Mouse (Mus musculus): ENCODE results near the gene Tmem258. TPM values are rescaled to one million over a fixed set of nuclear protein-coding genes. Genes with fewer than 3 reads are reported as not detected.
"Not testable (repeated sequence)": the region's sequence is repeated elsewhere in the genome, so short reads cannot be mapped to it uniquely, and the experiment has no call there.

Tmem258 gene
- 389 TPM in 2 replicates for polyA plus RNA-seq (2016; fragmentation: Nextera tagmentation; extraction: Ambion mirVana)

- Histone ChIP-seq H3K27me3 (replicated peaks) (no peaks in the 10 kb centered on the region), H3K9ac (peak within 1 kb of the TSS; percentile 95), H3K4me2 (peak within 1 kb of the TSS; percentile 81), H3K4me1 (replicated peaks) (peaks cover 16% of the 10 kb centered on the region), H3K36me3 (peaks cover 58% of the 10 kb centered on the region), H3K27ac (ENCODE audit: poor library complexity, severe bottlenecking) (peak within 1 kb of the TSS; percentile 86), H3K4me3 (peak within 1 kb of the TSS; percentile 88), H3K9me3 (replicated peaks) (no peaks in the 10 kb centered on the region)
- WGBS = under 1% methylated on average over 40 of the region's 40 CpGs
- ATAC-seq (ENCODE audit: insufficient number of reproducible peaks, low FRiP score) = peak; percentile 91
Measured at GRCm38 (mm10) chr19:10203848-10204615, at the start of gene Tmem258, which contains the start of gene Fen1. Gene Tmem258, plus strand, starts transcription at chr19:10204014. Gene Fen1, minus strand, starts transcription at chr19:10204169.

DNA sequence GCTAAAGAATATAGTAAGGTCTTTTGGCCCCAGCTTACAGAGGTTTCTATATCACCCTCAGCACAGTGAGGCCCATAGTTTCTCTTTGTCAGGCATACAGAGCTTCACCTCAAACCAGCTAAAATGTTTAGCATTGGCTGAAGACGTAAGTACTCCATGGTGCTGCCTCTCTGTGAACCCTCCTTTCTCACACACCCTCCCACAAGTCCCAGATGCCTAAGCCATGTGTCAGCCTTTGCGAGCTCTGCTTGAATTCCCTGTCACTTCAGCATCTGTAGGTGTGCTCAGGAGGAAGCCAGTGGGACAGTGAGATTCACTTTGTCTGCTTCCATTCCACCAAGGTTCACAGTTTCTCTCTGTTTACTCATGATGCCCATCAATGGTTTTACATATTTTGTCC is 46.1 kb upstream of the Tmem258 start:
- Histone ChIP-seq H3K27ac (ENCODE audit: poor library complexity, severe bottlenecking) (no peak overlapping the region), H3K4me2 (no peak overlapping the region), H3K9me3 (replicated peaks) (0 out of 2 replicates have a peak, but pooled peaks cover 3% of the 10 kb centered on the region), H3K4me3 (no peak overlapping the region), H3K9ac (no peak overlapping the region), H3K4me1 (replicated peaks) (no peaks in the 10 kb centered on the region), H3K27me3 (replicated peaks) (no peaks in the 10 kb centered on the region), H3K36me3 (no peaks in the 10 kb centered on the region)
- WGBS = 37% methylated on average over 2 of the region's 2 CpGs
- no peak for ATAC-seq (ENCODE audit: insufficient number of reproducible peaks, low FRiP score)

- WGBS = 71% methylated on average over 3 of the region's 3 CpGs
- Histone ChIP-seq H3K36me3 (no peaks in the 10 kb centered on the region), H3K9ac (no peak overlapping the region), H3K27me3 (replicated peaks) (no peaks in the 10 kb centered on the region), H3K4me1 (replicated peaks) (no peaks in the 10 kb centered on the region), H3K4me2 (no peak overlapping the region), H3K9me3 (replicated peaks) (no peaks in the 10 kb centered on the region), H3K27ac (ENCODE audit: poor library complexity, severe bottlenecking) (no peak overlapping the region), H3K4me3 (no peak overlapping the region)
- ATAC-seq (ENCODE audit: insufficient number of reproducible peaks, low FRiP score) = no peak
Measured at GRCm38 (mm10) chr19:10163896-10164295, 39.9 kb upstream of the Tmem258 start.

DNA sequence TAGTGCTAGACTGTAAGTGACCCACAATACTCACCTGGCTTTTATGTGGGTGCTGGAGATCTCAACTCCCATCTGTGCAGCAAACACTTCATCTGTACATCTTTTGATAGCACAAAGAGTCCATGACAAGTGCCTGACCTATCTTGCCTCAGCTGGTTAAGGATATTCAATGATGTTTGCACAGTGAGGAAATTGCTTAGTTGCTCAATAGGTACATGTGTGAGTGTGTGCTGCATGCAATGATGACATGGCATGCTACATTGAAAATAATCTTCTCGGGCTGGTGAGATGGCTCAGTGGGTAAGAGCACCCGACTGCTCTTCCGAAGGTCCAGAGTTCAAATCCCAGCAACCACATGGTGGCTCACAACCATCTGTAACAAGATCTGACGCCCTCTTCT is 37.9 kb upstream of the Tmem258 start:
- H3K4me3 ChIP-seq; H3K9me3 ChIP-seq (replicated peaks); H3K27me3 ChIP-seq (replicated peaks); H3K4me1 ChIP-seq (replicated peaks); H3K4me2 ChIP-seq; H3K36me3 ChIP-seq; H3K9ac ChIP-seq; ATAC-seq (ENCODE audit: insufficient number of reproducible peaks, low FRiP score); H3K27ac ChIP-seq (ENCODE audit: poor library complexity, severe bottlenecking): not testable (repeated sequence)
- 81% methylated on average over 4 of the region's 4 CpGs for WGBS

DNA sequence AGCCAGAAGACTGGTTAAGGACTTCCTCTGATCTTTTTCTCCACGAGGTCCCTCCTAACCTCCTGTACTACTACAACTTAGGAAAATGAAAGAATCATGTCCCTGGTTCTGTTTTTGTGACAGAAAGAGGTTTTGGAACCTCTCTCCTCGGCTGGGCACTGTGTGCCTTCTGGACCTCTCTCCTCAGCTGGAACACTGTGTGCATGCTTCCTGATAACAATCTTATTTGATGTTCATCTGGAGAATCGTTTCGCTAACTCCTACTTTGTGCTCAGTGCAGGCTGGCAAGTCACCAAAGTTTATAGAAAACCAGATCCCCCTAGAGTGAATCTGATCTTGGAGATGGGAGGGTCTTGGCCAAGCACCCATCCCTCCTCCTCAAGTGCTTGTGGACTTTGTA is 36.7 kb upstream of the Tmem258 start:
- no peaks in the 10 kb centered on the region for H3K27me3 ChIP-seq (replicated peaks)
- no peak overlapping the region for H3K4me3 ChIP-seq
- 70% methylated on average over 4 of the region's 4 CpGs for WGBS
- H3K36me3 ChIP-seq = no peaks in the 10 kb centered on the region
- no peak for ATAC-seq (ENCODE audit: insufficient number of reproducible peaks, low FRiP score)
- H3K4me1 ChIP-seq (replicated peaks) = no peaks in the 10 kb centered on the region
- no peak overlapping the region for H3K4me2 ChIP-seq
- H3K9me3 ChIP-seq (replicated peaks) = 0 out of 2 replicates have a peak, but pooled peaks cover 3% of the 10 kb centered on the region
- no peak overlapping the region for H3K9ac ChIP-seq
- H3K27ac ChIP-seq (ENCODE audit: poor library complexity, severe bottlenecking) = no peak overlapping the region

- H3K4me1 ChIP-seq (replicated peaks) = peaks cover under 1% of the 10 kb centered on the region; the same call in 1 of the 2 replicates
- no peak for ATAC-seq (ENCODE audit: insufficient number of reproducible peaks, low FRiP score)
- no peaks in the 10 kb centered on the region for H3K36me3 ChIP-seq
- 0 out of 2 replicates have a peak, but pooled peaks cover 3% of the 10 kb centered on the region for H3K9me3 ChIP-seq (replicated peaks)
- H3K9ac ChIP-seq = no peak overlapping the region
- WGBS = 92% methylated on average over 1 of the region's 1 CpGs
- H3K27me3 ChIP-seq (replicated peaks) = no peaks in the 10 kb centered on the region
- H3K27ac ChIP-seq (ENCODE audit: poor library complexity, severe bottlenecking) = no peak overlapping the region
- no peak overlapping the region for H3K4me3 ChIP-seq
- H3K4me2 ChIP-seq = no peak overlapping the region
Measured at GRCm38 (mm10) chr19:10167951-10168350, 35.9 kb upstream of the Tmem258 start.

DNA sequence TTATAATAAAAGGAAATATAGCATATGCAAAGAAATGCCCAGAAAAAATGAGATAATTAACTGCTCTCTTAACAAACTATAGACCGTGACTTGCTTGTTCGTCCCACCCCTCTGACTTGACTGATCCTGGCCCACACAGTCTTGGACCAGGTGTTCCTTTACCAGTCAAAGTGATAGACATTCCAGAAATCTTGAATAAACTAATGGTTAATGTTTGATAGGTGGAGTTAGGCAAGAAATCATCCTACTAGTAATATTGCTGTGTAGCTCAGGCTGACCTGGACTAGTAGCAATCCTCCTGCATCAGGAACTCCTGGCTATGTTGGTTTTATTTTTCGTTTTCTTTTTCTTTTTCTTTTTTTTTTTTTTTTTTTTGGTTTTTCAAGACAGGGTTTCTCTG is 35.4 kb upstream of the Tmem258 start:
- Histone ChIP-seq H3K9ac (no peak overlapping the region), H3K4me1 (replicated peaks) (peaks cover 5% of the 10 kb centered on the region; the same call in 1 of the 2 replicates), H3K9me3 (replicated peaks) (0 out of 2 replicates have a peak, but pooled peaks cover 3% of the 10 kb centered on the region), H3K27me3 (replicated peaks) (no peaks in the 10 kb centered on the region), H3K36me3 (no peaks in the 10 kb centered on the region), H3K4me2 (no peak overlapping the region), H3K27ac (ENCODE audit: poor library complexity, severe bottlenecking) (no peak overlapping the region), H3K4me3 (no peak overlapping the region)
- 81% methylated on average over 3 of the region's 3 CpGs for WGBS
- ATAC-seq (ENCODE audit: insufficient number of reproducible peaks, low FRiP score) = no peak

DNA sequence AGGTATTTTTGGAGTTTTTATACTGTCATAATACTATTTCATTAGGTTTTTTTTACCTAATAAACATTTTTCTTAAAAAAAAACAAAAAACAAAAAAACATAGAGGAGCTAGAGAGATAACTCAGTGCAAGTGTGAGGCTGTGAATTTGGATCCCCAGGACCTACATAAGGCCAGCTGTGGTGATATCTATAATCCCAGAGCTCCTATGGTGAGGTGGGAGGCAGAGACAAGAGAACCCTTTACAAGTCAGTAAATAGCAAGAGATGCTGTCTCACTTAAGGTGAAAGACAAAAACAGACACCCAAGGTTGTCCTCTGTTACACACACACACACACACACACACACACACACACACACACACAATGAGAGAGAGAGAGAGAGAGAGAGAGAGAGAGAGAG is 34.6 kb upstream of the Tmem258 start:
- ATAC-seq (ENCODE audit: insufficient number of reproducible peaks, low FRiP score) = 0 out of 2 replicates have a peak, but pooled peaks have one; percentile 33
- no peak overlapping the region for H3K9ac ChIP-seq

GRCm38 (mm10) chr19:10169692-10170330 is 34.0 kb upstream of the Tmem258 start:
- 89% methylated on average over 3 of the region's 3 CpGs for WGBS
- H3K36me3 ChIP-seq = not testable (repeated sequence)

More for the DNA sequence above, 34.6 kb upstream of the Tmem258 start:
- peaks cover 5% of the 10 kb centered on the region; the same call in 1 of the 2 replicates for H3K4me1 ChIP-seq (replicated peaks)
- H3K4me2 ChIP-seq = no peak overlapping the region
- no peaks in the 10 kb centered on the region for H3K27me3 ChIP-seq (replicated peaks)
- no peaks in the 10 kb centered on the region for H3K36me3 ChIP-seq
- H3K9me3 ChIP-seq (replicated peaks) = 0 out of 2 replicates have a peak, but pooled peaks cover 3% of the 10 kb centered on the region
- H3K27ac ChIP-seq (ENCODE audit: poor library complexity, severe bottlenecking) = no peak overlapping the region
- H3K4me3 ChIP-seq = no peak overlapping the region

GRCm38 (mm10) chr19:10170466-10170865 is 33.3 kb upstream of the Tmem258 start:
- no peak overlapping the region for H3K27ac ChIP-seq (ENCODE audit: poor library complexity, severe bottlenecking)
- no peaks in the 10 kb centered on the region for H3K36me3 ChIP-seq
- H3K4me3 ChIP-seq = no peak overlapping the region
- H3K9ac ChIP-seq = no peak overlapping the region
- no peaks in the 10 kb centered on the region for H3K27me3 ChIP-seq (replicated peaks)
- no peak overlapping the region for H3K4me2 ChIP-seq
- H3K9me3 ChIP-seq (replicated peaks) = 0 out of 2 replicates have a peak, but pooled peaks cover 3% of the 10 kb centered on the region
- H3K4me1 ChIP-seq (replicated peaks) = peaks cover 8% of the 10 kb centered on the region
- ATAC-seq (ENCODE audit: insufficient number of reproducible peaks, low FRiP score) = no peak
- 52% methylated on average over 1 of the region's 1 CpGs for WGBS

More at GRCm38 (mm10) chr19:10169692-10170330, 34.0 kb upstream of the Tmem258 start:
- not testable (repeated sequence) for H3K4me2 ChIP-seq; H3K27me3 ChIP-seq (replicated peaks); H3K27ac ChIP-seq (ENCODE audit: poor library complexity, severe bottlenecking); ATAC-seq (ENCODE audit: insufficient number of reproducible peaks, low FRiP score); H3K9me3 ChIP-seq (replicated peaks); H3K4me1 ChIP-seq (replicated peaks); H3K9ac ChIP-seq; H3K4me3 ChIP-seq

- no peak overlapping the region for H3K27ac ChIP-seq (ENCODE audit: poor library complexity, severe bottlenecking)
- ATAC-seq (ENCODE audit: insufficient number of reproducible peaks, low FRiP score) = no peak
- WGBS = 66% methylated on average over 7 of the region's 7 CpGs
Measured at GRCm38 (mm10) chr19:10171359-10171758, 32.5 kb upstream of the Tmem258 start.

More at GRCm38 (mm10) chr19:10171359-10171758, 32.5 kb upstream of the Tmem258 start:
- no peak overlapping the region for H3K4me2 ChIP-seq
- no peak overlapping the region for H3K4me3 ChIP-seq
- no peak overlapping the region for H3K9ac ChIP-seq
- H3K9me3 ChIP-seq (replicated peaks) = 0 out of 2 replicates have a peak, but pooled peaks cover 3% of the 10 kb centered on the region
- H3K27me3 ChIP-seq (replicated peaks) = no peaks in the 10 kb centered on the region
- H3K4me1 ChIP-seq (replicated peaks) = peaks cover 8% of the 10 kb centered on the region
- no peaks in the 10 kb centered on the region for H3K36me3 ChIP-seq
